Mouse (Mus musculus): ENCODE results near the gene Sumf1. TPM values are rescaled to one million over a fixed set of nuclear protein-coding genes. Genes with fewer than 3 reads are reported as not detected.

Sumf1 gene
- 14.0 and 15.4 TPM in 2 replicates for polyA plus RNA-seq (2014; fragmentation: Nextera tagmentation; extraction: Ambion mirVana)

DNA sequence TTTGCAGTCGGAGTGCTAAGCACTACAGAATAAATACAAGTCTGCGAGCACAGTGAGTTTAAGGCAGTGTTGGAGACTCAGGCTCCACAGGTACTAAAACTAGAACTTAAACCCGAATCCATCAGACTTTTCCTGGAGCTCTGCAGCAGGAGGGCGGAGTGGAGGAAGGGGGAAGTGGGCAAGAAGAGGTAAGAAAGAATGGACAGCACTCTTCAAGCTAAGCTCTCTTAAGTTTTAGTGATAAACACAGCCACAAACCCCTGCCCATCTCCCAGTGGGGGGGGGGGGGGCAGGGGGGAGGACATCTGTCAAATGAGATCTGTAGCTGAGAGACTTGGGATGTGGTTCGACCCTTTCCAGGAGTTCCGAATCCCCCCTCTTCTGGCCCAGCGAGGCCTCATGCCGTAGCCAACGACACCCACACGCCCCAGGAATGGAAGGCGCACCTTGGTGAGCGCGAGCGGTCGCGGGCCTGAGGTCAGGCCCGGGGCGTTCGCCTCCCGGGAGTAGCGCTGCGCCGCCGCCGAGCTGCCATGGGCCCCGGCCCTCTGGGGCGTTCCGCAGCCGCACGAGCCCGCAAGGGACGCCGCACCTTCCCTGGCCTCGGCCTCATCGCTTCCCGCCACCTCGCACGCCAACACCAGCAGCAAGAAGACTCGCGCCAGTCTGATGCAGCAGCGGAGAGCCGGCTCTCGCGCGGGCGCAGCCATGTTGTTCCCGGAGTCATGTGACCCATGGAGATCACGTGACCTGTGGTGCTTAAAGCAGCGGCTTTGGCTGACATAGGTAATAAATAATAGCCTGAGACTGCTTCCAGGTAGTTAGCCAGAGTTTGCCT, at the start of gene Sumf1:
Sumf1 (minus strand) TSS at position 736 of the 838 bp plus-strand sequence.
- DNase-seq (ENCODE audit: low spot score, missing footprints), result peak; percentile 98
- Histone ChIP-seq H3K4me1 (ENCODE audit: control insufficient read depth, insufficient read depth, low read length) (peaks cover 8% of the 10 kb centered on the region), H3K27ac (ENCODE audit: low read depth, low read length) (no peak within 1 kb of the TSS), H3K4me2 (peak within 1 kb of the TSS; percentile 55), H3K36me3 (ENCODE audit: control insufficient read depth, insufficient read depth, low read length) (no peaks in the 10 kb centered on the region), H3K9ac (ENCODE audit: low read length) (peak within 1 kb of the TSS; percentile 83), H3K4me3 (ENCODE audit: low read depth, low read length) (peak within 1 kb of the TSS; percentile 86), H3K27me3 (ENCODE audit: control insufficient read depth, insufficient read depth, low read length) (no peaks in the 10 kb centered on the region), H3K9me3 (ENCODE audit: control insufficient read depth, low read length) (no peaks in the 10 kb centered on the region)
- peak; percentile 96 for ATAC-seq (ENCODE audit: low FRiP score)
- 4% methylated on average over 49 of the region's 49 CpGs for WGBS

DNA sequence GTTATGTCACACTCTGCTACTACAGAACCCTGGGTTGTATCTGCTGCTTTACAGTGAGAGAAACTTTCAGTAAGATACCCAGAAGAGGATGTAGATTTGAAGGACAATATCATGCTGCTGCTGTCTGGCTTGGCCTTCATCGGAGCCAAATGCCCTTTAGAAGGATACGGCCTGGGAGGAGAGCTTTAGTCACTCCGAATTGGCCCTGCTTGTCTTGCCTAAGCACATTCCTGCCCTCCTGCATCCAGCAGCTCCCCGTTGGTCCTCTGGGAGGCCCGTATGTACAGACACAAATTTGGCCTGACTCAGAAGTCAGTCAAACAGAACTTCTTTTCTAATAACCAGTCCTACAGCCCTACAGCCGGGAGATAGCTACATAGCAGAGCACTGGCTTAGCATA, 49.2 kb upstream of the Sumf1 start:
- H3K9ac ChIP-seq (ENCODE audit: low read length), result no peak overlapping the region
- no peak overlapping the region for H3K4me2 ChIP-seq
- H3K9me3 ChIP-seq (ENCODE audit: control insufficient read depth, low read length), result no peaks in the 10 kb centered on the region
- ATAC-seq (ENCODE audit: low FRiP score) (no peak), DNase-seq (ENCODE audit: low spot score, missing footprints) (no peak)
- WGBS, result 78% methylated on average over 6 of the region's 6 CpGs
- no peak overlapping the region for H3K4me3 ChIP-seq (ENCODE audit: low read depth, low read length)
- H3K4me1 ChIP-seq (ENCODE audit: control insufficient read depth, insufficient read depth, low read length), result no peaks in the 10 kb centered on the region
- H3K27me3 ChIP-seq (ENCODE audit: control insufficient read depth, insufficient read depth, low read length), result no peaks in the 10 kb centered on the region
- no peaks in the 10 kb centered on the region for H3K36me3 ChIP-seq (ENCODE audit: control insufficient read depth, insufficient read depth, low read length)
- no peak overlapping the region for H3K27ac ChIP-seq (ENCODE audit: low read depth, low read length)

GRCm38 (mm10) chr6:108233070-108233469, 47.7 kb upstream of the Sumf1 start:
- H3K36me3 ChIP-seq (ENCODE audit: control insufficient read depth, insufficient read depth, low read length), result no peaks in the 10 kb centered on the region
- no peaks in the 10 kb centered on the region for H3K4me1 ChIP-seq (ENCODE audit: control insufficient read depth, insufficient read depth, low read length)
- 73% methylated on average over 6 of the region's 6 CpGs for WGBS
- ATAC-seq (ENCODE audit: low FRiP score) (no peak), DNase-seq (ENCODE audit: low spot score, missing footprints) (no peak)
- no peaks in the 10 kb centered on the region for H3K27me3 ChIP-seq (ENCODE audit: control insufficient read depth, insufficient read depth, low read length)
- no peaks in the 10 kb centered on the region for H3K9me3 ChIP-seq (ENCODE audit: control insufficient read depth, low read length)
- no peak overlapping the region for H3K4me2 ChIP-seq
- H3K9ac ChIP-seq (ENCODE audit: low read length), result no peak overlapping the region
- H3K4me3 ChIP-seq (ENCODE audit: low read depth, low read length), result no peak overlapping the region
- no peak overlapping the region for H3K27ac ChIP-seq (ENCODE audit: low read depth, low read length)

- no peaks in the 10 kb centered on the region for H3K4me1 ChIP-seq (ENCODE audit: control insufficient read depth, insufficient read depth, low read length)
- WGBS, result 84% methylated on average over 11 of the region's 11 CpGs
- H3K27ac ChIP-seq (ENCODE audit: low read depth, low read length), result no peak overlapping the region
- H3K36me3 ChIP-seq (ENCODE audit: control insufficient read depth, insufficient read depth, low read length), result no peaks in the 10 kb centered on the region
- no peak overlapping the region for H3K9ac ChIP-seq (ENCODE audit: low read length)
- no peak overlapping the region for H3K4me2 ChIP-seq
- no peak overlapping the region for H3K4me3 ChIP-seq (ENCODE audit: low read depth, low read length)
- no peaks in the 10 kb centered on the region for H3K27me3 ChIP-seq (ENCODE audit: control insufficient read depth, insufficient read depth, low read length)
- DNase-seq (ENCODE audit: low spot score, missing footprints), result no peak
- ATAC-seq (ENCODE audit: low FRiP score), result no peak
- no peaks in the 10 kb centered on the region for H3K9me3 ChIP-seq (ENCODE audit: control insufficient read depth, low read length)
Observed at GRCm38 (mm10) chr6:108231892-108232710, 46.7 kb upstream of the Sumf1 start.

DNA sequence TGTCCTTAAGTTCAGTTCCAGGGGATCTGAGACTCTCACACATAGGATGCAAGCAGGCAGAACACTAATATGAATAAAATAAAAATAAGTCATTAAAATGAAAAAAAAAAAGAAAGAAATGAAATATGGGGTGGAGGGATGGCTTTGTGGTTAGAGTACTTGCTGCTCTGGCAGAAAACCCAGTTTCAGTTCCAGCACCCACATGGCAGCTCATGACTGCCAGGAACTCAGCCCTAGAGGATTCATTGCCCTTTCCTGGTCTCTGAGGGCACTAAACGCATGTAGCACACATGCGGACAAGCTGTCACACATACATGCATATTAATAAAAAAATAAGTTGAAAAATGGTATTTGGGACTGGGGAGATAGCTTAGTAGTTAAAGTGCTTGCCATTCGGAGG, 45.2 kb upstream of the Sumf1 start:
- 89% methylated on average over 3 of the region's 3 CpGs for WGBS
- no peak for DNase-seq (ENCODE audit: low spot score, missing footprints)
- H3K9me3 ChIP-seq (ENCODE audit: control insufficient read depth, low read length), result no peaks in the 10 kb centered on the region
- no peak for ATAC-seq (ENCODE audit: low FRiP score)
- H3K27ac ChIP-seq (ENCODE audit: low read depth, low read length), result no peak overlapping the region
- no peaks in the 10 kb centered on the region for H3K27me3 ChIP-seq (ENCODE audit: control insufficient read depth, insufficient read depth, low read length)
- no peak overlapping the region for H3K9ac ChIP-seq (ENCODE audit: low read length)
- H3K4me2 ChIP-seq, result no peak overlapping the region
- H3K4me3 ChIP-seq (ENCODE audit: low read depth, low read length), result no peak overlapping the region
- H3K36me3 ChIP-seq (ENCODE audit: control insufficient read depth, insufficient read depth, low read length), result no peaks in the 10 kb centered on the region
- no peaks in the 10 kb centered on the region for H3K4me1 ChIP-seq (ENCODE audit: control insufficient read depth, insufficient read depth, low read length)

DNA sequence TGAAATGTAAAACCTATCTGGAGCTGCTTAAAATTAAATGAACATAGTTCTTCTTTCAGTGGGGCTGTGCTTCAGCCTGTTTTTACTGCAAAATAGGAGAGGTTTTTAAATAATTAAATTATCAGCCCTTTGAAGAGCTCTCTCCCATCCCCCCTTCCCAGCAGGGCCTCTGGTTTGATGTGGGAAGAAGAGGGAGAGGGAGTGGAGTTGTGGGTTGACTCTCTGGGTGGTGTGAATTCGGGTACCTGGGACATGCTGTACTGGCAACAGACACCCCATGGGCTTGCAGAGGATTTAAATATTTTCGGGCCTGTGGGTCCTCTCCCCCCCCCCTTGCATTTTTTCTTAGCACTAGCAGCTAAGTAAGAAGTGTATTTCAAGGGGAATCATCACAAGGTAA, 43.2 kb upstream of the Sumf1 start:
- Histone ChIP-seq H3K4me3 (ENCODE audit: low read depth, low read length) (no peak overlapping the region), H3K27me3 (ENCODE audit: control insufficient read depth, insufficient read depth, low read length) (no peaks in the 10 kb centered on the region), H3K36me3 (ENCODE audit: control insufficient read depth, insufficient read depth, low read length) (no peaks in the 10 kb centered on the region), H3K9me3 (ENCODE audit: control insufficient read depth, low read length) (no peaks in the 10 kb centered on the region), H3K4me1 (ENCODE audit: control insufficient read depth, insufficient read depth, low read length) (no peaks in the 10 kb centered on the region), H3K4me2 (no peak overlapping the region), H3K27ac (ENCODE audit: low read depth, low read length) (no peak overlapping the region), H3K9ac (ENCODE audit: low read length) (no peak overlapping the region)
- 4% methylated on average over 2 of the region's 2 CpGs for WGBS
- DNase-seq (ENCODE audit: low spot score, missing footprints) (no peak), ATAC-seq (ENCODE audit: low FRiP score) (no peak)

GRCm38 (mm10) chr6:108228048-108228447, 42.7 kb upstream of the Sumf1 start:
- whole genome bisulfite sequencing, result 79% methylated on average over 6 of the region's 6 CpGs
- no peak overlapping the region for H3K4me3 ChIP-seq (ENCODE audit: low read depth, low read length)
- no peak overlapping the region for H3K27ac ChIP-seq (ENCODE audit: low read depth, low read length)
- ATAC-seq (ENCODE audit: low FRiP score) (no peak), DNase-seq (ENCODE audit: low spot score, missing footprints) (no peak)
- H3K36me3 ChIP-seq (ENCODE audit: control insufficient read depth, insufficient read depth, low read length), result no peaks in the 10 kb centered on the region
- H3K9ac ChIP-seq (ENCODE audit: low read length), result no peak overlapping the region
- no peaks in the 10 kb centered on the region for H3K27me3 ChIP-seq (ENCODE audit: control insufficient read depth, insufficient read depth, low read length)
- no peaks in the 10 kb centered on the region for H3K9me3 ChIP-seq (ENCODE audit: control insufficient read depth, low read length)
- no peak overlapping the region for H3K4me2 ChIP-seq
- H3K4me1 ChIP-seq (ENCODE audit: control insufficient read depth, insufficient read depth, low read length), result no peaks in the 10 kb centered on the region

DNA sequence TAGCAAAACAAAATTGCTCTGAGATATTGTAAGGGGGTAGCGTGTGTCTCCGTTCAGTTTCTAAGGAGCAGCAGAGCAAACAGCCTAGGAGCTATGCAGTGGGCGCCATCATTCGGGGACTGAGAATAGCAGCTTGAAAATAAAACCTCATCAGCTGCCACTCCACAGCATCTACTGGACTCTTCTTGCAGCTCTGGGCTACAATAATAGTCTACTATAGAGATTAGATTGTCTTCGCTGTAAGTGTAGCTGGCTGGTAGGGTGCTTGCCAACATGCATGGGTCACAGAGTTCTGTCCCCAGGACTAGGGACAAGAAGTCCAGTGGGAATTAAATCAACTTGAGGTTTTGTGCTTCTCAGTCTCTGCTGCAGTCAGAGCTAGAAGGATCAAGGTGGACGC, 42.1 kb upstream of the Sumf1 start:
- no peaks in the 10 kb centered on the region for H3K36me3 ChIP-seq (ENCODE audit: control insufficient read depth, insufficient read depth, low read length)
- no peaks in the 10 kb centered on the region for H3K27me3 ChIP-seq (ENCODE audit: control insufficient read depth, insufficient read depth, low read length)
- no peaks in the 10 kb centered on the region for H3K9me3 ChIP-seq (ENCODE audit: control insufficient read depth, low read length)
- no peak overlapping the region for H3K9ac ChIP-seq (ENCODE audit: low read length)
- H3K4me3 ChIP-seq (ENCODE audit: low read depth, low read length), result no peak overlapping the region
- H3K4me2 ChIP-seq, result no peak overlapping the region
- ATAC-seq (ENCODE audit: low FRiP score), result no peak
- H3K27ac ChIP-seq (ENCODE audit: low read depth, low read length), result no peak overlapping the region
- H3K4me1 ChIP-seq (ENCODE audit: control insufficient read depth, insufficient read depth, low read length), result no peaks in the 10 kb centered on the region
- 87% methylated on average over 6 of the region's 6 CpGs for WGBS
- no peak for DNase-seq (ENCODE audit: low spot score, missing footprints)

DNA sequence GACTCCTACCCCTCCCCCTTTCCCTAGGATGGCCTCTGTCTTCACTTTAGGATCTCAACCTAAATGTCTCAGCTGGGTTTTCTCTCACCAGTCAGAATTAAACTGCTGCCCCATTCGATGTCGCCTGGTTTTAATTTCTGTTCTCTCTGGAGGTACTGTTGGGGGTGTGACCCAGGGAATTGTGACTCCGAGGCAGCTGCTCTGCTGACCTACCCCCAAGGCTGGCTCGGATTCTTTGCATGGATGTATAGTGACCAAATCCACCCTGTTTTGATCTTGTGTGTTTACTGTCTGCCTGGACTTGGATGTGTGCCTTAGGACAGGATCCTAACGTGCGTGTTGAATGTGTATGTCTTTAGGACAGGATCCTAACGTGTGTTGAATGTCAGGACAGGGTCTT, 40.8 kb upstream of the Sumf1 start:
- no peak for DNase-seq (ENCODE audit: low spot score, missing footprints)
- no peaks in the 10 kb centered on the region for H3K9me3 ChIP-seq (ENCODE audit: control insufficient read depth, low read length)
- no peaks in the 10 kb centered on the region for H3K36me3 ChIP-seq (ENCODE audit: control insufficient read depth, insufficient read depth, low read length)
- no peak overlapping the region for H3K4me2 ChIP-seq
- no peaks in the 10 kb centered on the region for H3K4me1 ChIP-seq (ENCODE audit: control insufficient read depth, insufficient read depth, low read length)
- H3K27ac ChIP-seq (ENCODE audit: low read depth, low read length), result no peak overlapping the region
- no peaks in the 10 kb centered on the region for H3K27me3 ChIP-seq (ENCODE audit: control insufficient read depth, insufficient read depth, low read length)
- ATAC-seq (ENCODE audit: low FRiP score), result no peak
- H3K9ac ChIP-seq (ENCODE audit: low read length), result no peak overlapping the region
- WGBS, result 73% methylated on average over 7 of the region's 7 CpGs
- H3K4me3 ChIP-seq (ENCODE audit: low read depth, low read length), result no peak overlapping the region
